Mouse (Mus musculus) myocyte (in vitro differentiated cells): ENCODE measurements around the gene Rad51c. TPM values are rescaled to one million over a fixed set of nuclear protein-coding genes. Genes with fewer than 3 reads are reported as not detected.
"Not testable (repeated sequence)": the region's sequence is repeated elsewhere in the genome, so short reads cannot be mapped to it uniquely, and the experiment has no call there.

Experiments
- H3K27me3 ChIP-seq: one replicate; pipeline ENCODE4 v1.6.1; 2011; ENCODE audit not compliant: control insufficient read depth, insufficient read depth, insufficient read length
- H3K36me3 ChIP-seq: one replicate; pipeline ENCODE4 v1.6.1; 2011; ENCODE audit not compliant: control insufficient read depth, insufficient read depth
- H3K4me2 ChIP-seq: one replicate; pipeline ENCODE4 v1.6.1; 2011; ENCODE audit warnings: low read depth, control low read depth
- H3K4me3 ChIP-seq: one replicate; pipeline ENCODE4 v1.5.1; 2011; ENCODE audit warnings: mild to moderate bottlenecking, control low read depth, moderate library complexity
- H3K79me2 ChIP-seq: one replicate; pipeline ENCODE4 v1.6.1; 2011; ENCODE audit not compliant: control insufficient read depth, insufficient read depth
- H3ac ChIP-seq: one replicate; pipeline ENCODE4 v1.6.1; 2011; ENCODE audit not compliant: control insufficient read depth, insufficient read length
- CEBPB ChIP-seq: IDR thresholded peaks from 2 replicates; pipeline ENCODE4 v1.6.1; 2011; ENCODE audit warnings: mild to moderate bottlenecking, moderate library complexity; ENCODE audit not compliant: poor library complexity, insufficient read depth, severe bottlenecking
- E2F4 ChIP-seq: IDR thresholded peaks from one replicate; pipeline ENCODE4 v1.6.1; 2011; ENCODE audit warnings: mild to moderate bottlenecking, control low read depth, moderate library complexity; ENCODE audit not compliant: insufficient read depth
- MAX ChIP-seq: IDR thresholded peaks from one replicate; pipeline ENCODE4 v1.6.1; 2011; ENCODE audit warnings: low read depth, mild to moderate bottlenecking, control low read depth
- MYOD1 ChIP-seq, 3 experiments: IDR thresholded peaks; one replicate each; pipeline ENCODE4 v1.6.1; 2011; ENCODE audit warnings: control low read depth in 2 of 3, low read depth in 2 of 3, mild to moderate bottlenecking in 2 of 3, moderate library complexity in 1 of 3; ENCODE audit not compliant: insufficient read length in 2 of 3, control insufficient read depth in 1 of 3
- MYOG ChIP-seq, 3 experiments: IDR thresholded peaks; one replicate each; pipeline ENCODE4 v1.6.1; 2011; ENCODE audit warnings: control low read depth in 2 of 3, low read depth in 2 of 3, mild to moderate bottlenecking in 2 of 3; ENCODE audit not compliant: insufficient read length in 2 of 3, control insufficient read depth in 1 of 3, insufficient read depth in 1 of 3
- POLR2A ChIP-seq: IDR thresholded peaks from one replicate; pipeline ENCODE4 v1.6.1; 2011; ENCODE audit warnings: low read depth, mild to moderate bottlenecking, control low read depth, moderate library complexity; ENCODE audit not compliant: insufficient read length
- POLR2AphosphoS2 ChIP-seq: IDR thresholded peaks from one replicate; pipeline ENCODE4 v1.6.1; 2011; ENCODE audit warnings: low read depth, control low read depth; ENCODE audit not compliant: insufficient read length
- REST ChIP-seq: IDR thresholded peaks from one replicate; pipeline ENCODE4 v1.6.1; 2011; ENCODE audit warnings: mild to moderate bottlenecking, control low read depth, moderate library complexity; ENCODE audit not compliant: insufficient read depth, insufficient read length
- SRF ChIP-seq: IDR thresholded peaks from one replicate; pipeline ENCODE4 v1.6.1; 2011; ENCODE audit warnings: low read depth; ENCODE audit not compliant: control insufficient read depth, insufficient read length
- TCF12 ChIP-seq: IDR thresholded peaks from one replicate; pipeline ENCODE4 v1.6.1; 2011; ENCODE audit warnings: mild to moderate bottlenecking, control low read depth; ENCODE audit not compliant: poor library complexity, insufficient read depth, severe bottlenecking
- TCF3 ChIP-seq: IDR thresholded peaks from one replicate; pipeline ENCODE4 v1.6.1; 2011; ENCODE audit warnings: low read depth, control low read depth; ENCODE audit not compliant: insufficient read length
- USF1 ChIP-seq: IDR thresholded peaks from one replicate; pipeline ENCODE4 v1.6.1; 2011; ENCODE audit warnings: low read depth, mild to moderate bottlenecking, control low read depth, moderate library complexity
- polyA plus RNA-seq: library from polyadenylated mRNA; unstranded; fragments of >200 nt; fragmentation: generic; extraction: Trizol; gene quantifications from one replicate; pipeline ENCODE4 v1.2.1, GENCODE M21; 2012; ENCODE audit warnings: missing spikeins

Rad51c gene
- polyA plus RNA-seq, 1 experiment: 3.5 TPM

DNA sequence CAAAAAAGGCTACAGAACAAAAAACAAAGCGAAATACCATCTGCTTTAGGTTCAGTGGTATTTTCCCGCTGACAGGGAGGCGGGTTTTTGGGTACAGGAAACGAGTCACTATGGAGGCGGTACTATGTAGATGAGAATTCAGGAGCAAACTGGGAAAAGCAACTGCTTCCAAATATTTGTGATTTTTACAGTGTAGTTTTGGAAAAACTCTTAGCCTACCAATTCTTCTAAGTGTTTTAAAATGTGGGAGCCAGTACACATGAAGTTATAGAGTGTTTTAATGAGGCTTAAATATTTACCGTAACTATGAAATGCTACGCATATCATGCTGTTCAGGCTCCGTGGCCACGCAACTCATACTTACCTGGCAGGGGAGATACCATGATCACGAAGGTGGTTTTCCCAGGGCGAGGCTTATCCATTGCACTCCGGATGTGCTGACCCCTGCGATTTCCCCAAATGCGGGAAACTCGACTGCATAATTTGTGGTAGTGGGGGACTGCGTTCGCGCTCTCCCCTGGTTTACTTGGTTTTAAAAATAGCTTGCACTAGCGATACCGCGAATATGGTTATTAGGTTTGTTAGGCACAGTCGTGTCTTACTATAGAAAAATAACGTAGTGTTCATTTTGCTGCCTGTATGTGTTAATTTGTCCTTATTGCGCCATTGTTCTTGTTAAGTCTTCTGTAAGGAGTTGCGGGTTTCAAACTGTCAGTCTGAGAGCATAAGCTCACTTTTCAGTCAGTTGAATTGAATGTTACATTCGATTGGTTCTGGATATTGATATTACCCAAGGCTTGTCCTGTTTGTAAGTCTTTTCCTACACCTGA lies 18.0 kb upstream of the Rad51c start:
- no peak for TF ChIP-seq USF1
- TF ChIP-seq TCF3: no peak
- no peak for TF ChIP-seq SRF
- TF ChIP-seq TCF12: no peak
- TF ChIP-seq MAX: no peak
- TF ChIP-seq E2F4: peak; percentile 73
- TF ChIP-seq POLR2AphosphoS2: peak; percentile 99
- peak; percentile 92 for TF ChIP-seq CEBPB
- peak; percentile 100 for TF ChIP-seq POLR2A
- no peak for TF ChIP-seq MYOG (IDR thresholded peaks at IDR 0.05; ENCODE audit: control insufficient read depth in 1 of 3, insufficient read depth in 1 of 3, insufficient read length in 2 of 3, low read depth in 2 of 3)
- no peak for TF ChIP-seq REST
- no peak for TF ChIP-seq MYOD1 (IDR thresholded peaks at IDR 0.05; ENCODE audit: control insufficient read depth in 1 of 3, insufficient read length in 2 of 3, low read depth in 2 of 3)
- Histone ChIP-seq H3K79me2 (no peaks in the 10 kb centered on the region), H3K4me3 (peak overlapping the region; percentile 13), H3K4me2 (peak overlapping the region; percentile 97), H3ac (no peak overlapping the region), H3K36me3 (no peaks in the 10 kb centered on the region), H3K27me3 (no peaks in the 10 kb centered on the region)

DNA sequence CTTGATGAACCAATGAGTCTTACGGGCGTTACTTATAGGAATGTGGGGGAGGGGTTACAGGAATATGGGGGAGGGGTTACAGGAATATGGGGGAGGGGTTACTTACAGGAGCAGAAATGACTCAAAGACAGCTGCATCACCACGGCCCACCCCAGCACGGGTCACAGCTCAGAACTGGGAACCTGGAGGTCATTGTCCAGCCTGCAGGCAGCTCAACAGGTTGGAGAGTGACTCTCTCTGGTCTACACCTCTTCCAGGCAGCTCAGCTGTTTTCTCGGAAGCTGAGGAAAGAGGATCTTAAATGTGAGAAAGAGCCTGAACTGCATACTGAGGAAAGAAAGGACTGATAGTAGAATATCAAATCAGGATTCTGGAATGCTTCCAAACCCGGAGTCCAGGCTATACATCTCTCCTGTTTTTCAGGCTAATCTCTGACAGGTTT lies 17.0 kb upstream of the Rad51c start:
- Histone ChIP-seq H3K36me3 (no peaks in the 10 kb centered on the region), H3K4me3 (peak overlapping the region; percentile 13), H3K27me3 (no peaks in the 10 kb centered on the region), H3ac (no peak overlapping the region), H3K4me2 (peak overlapping the region; percentile 97), H3K79me2 (no peaks in the 10 kb centered on the region)
- TF ChIP-seq MYOD1 (IDR thresholded peaks at IDR 0.05; ENCODE audit: control insufficient read depth in 1 of 3, insufficient read length in 2 of 3, low read depth in 2 of 3) (peak in 1 of 3 experiments; percentile 23), MAX (no peak), USF1 (no peak)

DNA sequence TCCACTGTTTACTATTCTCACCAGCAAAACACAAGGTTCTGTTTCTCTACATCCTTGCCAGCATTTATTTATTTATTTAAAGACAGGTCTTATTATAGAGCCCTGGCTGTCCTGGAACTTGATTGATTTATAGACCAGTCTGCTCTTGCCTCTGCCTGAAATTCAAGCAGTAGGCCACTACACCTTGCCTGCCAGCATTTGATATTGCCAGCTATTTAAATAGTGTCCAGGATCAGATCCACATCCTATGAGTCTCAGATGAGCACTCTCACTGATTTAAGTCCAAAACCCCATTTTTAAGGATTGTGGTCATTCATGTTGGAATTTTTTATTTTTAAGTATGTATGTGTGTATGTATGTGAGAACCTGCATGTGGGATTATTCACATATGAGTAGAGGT lies 16.1 kb upstream of the Rad51c start:
- H3ac ChIP-seq: no peak overlapping the region
- no peak for TF ChIP-seq CEBPB
- TF ChIP-seq E2F4: no peak
- TF ChIP-seq TCF12: no peak
- TF ChIP-seq POLR2AphosphoS2: no peak
- no peak for TF ChIP-seq SRF
- TF ChIP-seq USF1: no peak
- TF ChIP-seq TCF3: no peak
- no peak for TF ChIP-seq MAX
- TF ChIP-seq REST: no peak
- H3K27me3 ChIP-seq: no peaks in the 10 kb centered on the region
- H3K79me2 ChIP-seq: no peaks in the 10 kb centered on the region
- no peaks in the 10 kb centered on the region for H3K36me3 ChIP-seq
- no peak overlapping the region for H3K4me3 ChIP-seq
- no peak overlapping the region for H3K4me2 ChIP-seq

GRCm38 (mm10) chr11:87416120-87416519 lies 11.4 kb upstream of the Rad51c start:
- H3ac ChIP-seq: no peak overlapping the region
- no peak for TF ChIP-seq SRF
- TF ChIP-seq E2F4: no peak
- no peak for TF ChIP-seq USF1
- no peak for TF ChIP-seq POLR2A
- TF ChIP-seq POLR2AphosphoS2: no peak
- no peak for TF ChIP-seq REST
- TF ChIP-seq TCF12: no peak
- no peak for TF ChIP-seq CEBPB
- TF ChIP-seq TCF3: no peak
- H3K79me2 ChIP-seq: no peaks in the 10 kb centered on the region
- H3K4me3 ChIP-seq: no peak overlapping the region
- no peaks in the 10 kb centered on the region for H3K36me3 ChIP-seq
- H3K4me2 ChIP-seq: no peak overlapping the region
- H3K27me3 ChIP-seq: no peaks in the 10 kb centered on the region

- H3K36me3 ChIP-seq, H3K4me3 ChIP-seq, H3K79me2 ChIP-seq, H3K4me2 ChIP-seq, H3ac ChIP-seq, H3K27me3 ChIP-seq: not testable (repeated sequence)
These were observed 8.7 kb upstream of the Rad51c start for GRCm38 (mm10) chr11:87413412-87413811.
